Mouse (Mus musculus): ENCODE results near the gene Pkp4.
"Not testable (repeated sequence)": the region's sequence is repeated elsewhere in the genome, so short reads cannot be mapped to it uniquely, and the experiment has no call there.

Gene Pkp4

GRCm38 (mm10) chr2:59383231-59383630, 222.6 kb downstream of the Pkp4 start:
- DNase-seq (ENCODE audit: low spot score) = no peak

- no peak for DNase-seq (ENCODE audit: low spot score)
Observed at GRCm38 (mm10) chr2:59383852-59384776, 223.5 kb downstream of the Pkp4 start.

GRCm38 (mm10) chr2:59385211-59385935, 224.7 kb downstream of the Pkp4 start:
- DNase-seq (ENCODE audit: low spot score) = no peak

GRCm38 (mm10) chr2:59389971-59390370, 229.3 kb downstream of the Pkp4 start:
- DNase-seq (ENCODE audit: low spot score) = no peak

GRCm38 (mm10) chr2:59393177-59393576, 232.5 kb downstream of the Pkp4 start:
- DNase-seq (ENCODE audit: low spot score) = no peak

- no peak for DNase-seq (ENCODE audit: low spot score)
Observed at GRCm38 (mm10) chr2:59394651-59395050, 234.0 kb downstream of the Pkp4 start.

GRCm38 (mm10) chr2:59395160-59395650, 234.6 kb downstream of the Pkp4 start:
- DNase-seq (ENCODE audit: low spot score) = not testable (repeated sequence)

- no peak for DNase-seq (ENCODE audit: low spot score)
Observed at GRCm38 (mm10) chr2:59396555-59396954, 235.9 kb downstream of the Pkp4 start.

- no peak for DNase-seq (ENCODE audit: low spot score)
Observed at GRCm38 (mm10) chr2:59397531-59397930, 236.9 kb downstream of the Pkp4 start.

- DNase-seq (ENCODE audit: low spot score) = no peak
Observed at GRCm38 (mm10) chr2:59400901-59401378, 240.3 kb downstream of the Pkp4 start.

- no peak for DNase-seq (ENCODE audit: low spot score)
Observed at GRCm38 (mm10) chr2:59401841-59402461, 241.3 kb downstream of the Pkp4 start.

GRCm38 (mm10) chr2:59404022-59404421, 243.4 kb downstream of the Pkp4 start:
- DNase-seq (ENCODE audit: low spot score) = no peak

Measured in adipocyte (in vitro differentiated cells).